Comparison of ENCODE assay signal across 23 mouse cellular contexts in the genomic region with DNA sequence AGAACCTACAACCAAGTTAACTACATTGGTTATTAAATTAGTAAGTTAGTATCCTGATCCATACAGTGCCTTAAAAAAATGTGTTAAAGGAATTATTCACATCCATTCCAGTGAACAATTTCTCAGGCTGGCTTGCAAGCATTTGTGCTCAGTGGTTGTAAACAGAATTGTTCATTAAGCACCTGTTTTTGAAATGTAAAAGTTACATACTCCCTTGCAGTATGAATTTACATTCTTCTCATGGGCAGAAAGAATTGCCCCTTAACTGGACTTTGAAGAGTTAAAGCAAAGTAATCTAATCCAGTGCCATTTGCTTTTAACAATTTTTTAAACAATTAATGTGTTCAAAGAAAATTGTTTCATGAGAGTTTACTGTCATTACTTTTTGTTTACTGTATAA. TPM values are rescaled to one million over a fixed set of nuclear protein-coding genes. Genes with fewer than 3 reads are reported as not detected.
"Had no signal": no experiment of that assay in that cellular context is flagged by ENCODE, and none has a peak within 500 bp of the region (broad histone marks: within the 10 kb centered on the region; RNA-seq: fewer than 3 reads in every experiment).

No protein-coding gene starts in this region.

- H3K9ac ChIP-seq: liver, embryonic 12.5 days; liver, embryonic 14.5 days; lung, embryonic 14.5 days; midbrain, embryonic 13.5 days; neural tube, embryonic 12.5 days had no signal

- H3K4me3 ChIP-seq: liver, embryonic 12.5 days; midbrain, embryonic 10.5 days; midbrain, embryonic 13.5 days; myocyte; neural tube, embryonic 12.5 days had no signal

- H3K4me2 ChIP-seq: liver, embryonic 12.5 days; lung, embryonic 14.5 days; midbrain, embryonic 13.5 days; neural tube, embryonic 12.5 days had no signal

- DNase-seq: lung, adult 18-20 months; lung, embryonic 14.5 days; lung, postnatal 10 days; lung, postnatal 4 days; right cerebral cortex, adult 18-20 months; right cerebral cortex, postnatal 25 days; right cerebral cortex, postnatal 4 days; spleen, adult 18-20 months; thymus, adult 18-20 months; thymus, postnatal 14 days; thymus, postnatal 36 days had no signal

- H3K9me3 ChIP-seq: liver, embryonic 12.5 days; midbrain, embryonic 10.5 days; midbrain, embryonic 13.5 days; neural tube, embryonic 12.5 days had no signal

- H3K27ac ChIP-seq: liver, embryonic 12.5 days; liver, embryonic 14.5 days; midbrain, embryonic 10.5 days; midbrain, embryonic 13.5 days; neural tube, embryonic 12.5 days had no signal

- ATAC-seq: liver, embryonic 12.5 days; midbrain, embryonic 13.5 days had no signal

- H3K4me1 ChIP-seq: liver, embryonic 12.5 days; neural tube, embryonic 12.5 days had no signal

- H3K36me3 ChIP-seq: liver, embryonic 12.5 days; midbrain, embryonic 10.5 days; midbrain, embryonic 13.5 days; neural tube, embryonic 12.5 days had no signal

RNA-seq across cellular contexts. Expression of a gene that starts 9.6 kb away (rescaled TPM):
- total RNA-seq: megakaryocyte, adult 5-6 weeks; megakaryocyte-erythroid progenitor cell, adult 5-6 weeks had no signal
- polyA plus RNA-seq: liver, embryonic 12.5 days; liver, embryonic 14.5 days; liver, embryonic 16.5 days; myocyte; small intestine, adult 2 months; stomach, embryonic 14.5 days; stomach, embryonic 16.5 days had no signal
